Mouse (Mus musculus) mouse embryonic stem cell (cell line): ENCODE results near the gene 1700013G24Rik.

Experiments used
- in situ Hi-C, 2 experiments: fragments of 300-500 bp; cut with MboI; formaldehyde crosslinking; loops; 1 replicate in 1 of 2; 3 replicates in 1 of 2; pipeline ENCODE4 v1.14.3; 2019 to 2020; ENCODE audit warnings: low sequenced_read_pairs in 2 of 2, low pct_unique_long_range_greater_than_20kb in 1 of 2, mixed read lengths in 1 of 2; ENCODE audit not compliant: unreplicated experiment in 1 of 2

Gene 1700013G24Rik

GRCm38 (mm10) chr4:137487286-137488000 lies 34.4 kb downstream of the 1700013G24Rik start:
- in situ Hi-C loops, result no loop called here

DNA sequence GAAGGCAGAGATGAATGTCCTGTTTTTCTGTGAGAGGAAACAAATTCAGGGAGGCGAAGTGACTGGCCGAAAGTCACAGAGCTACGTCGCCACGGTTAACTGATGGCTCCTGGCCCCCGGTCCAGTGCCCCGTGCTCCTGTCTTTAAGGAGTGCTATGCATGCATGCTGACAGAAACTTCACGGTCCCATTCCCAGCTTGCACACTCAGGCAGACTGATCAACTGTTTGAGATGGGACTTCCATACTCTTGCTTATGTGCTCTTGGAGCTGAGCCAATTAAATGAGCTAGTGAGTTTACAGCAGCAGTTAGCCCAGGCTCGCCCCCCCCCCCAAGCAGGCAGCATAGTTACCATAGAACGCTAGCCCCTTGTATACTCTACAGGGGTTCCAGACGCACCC lies 35.0 kb downstream of the 1700013G24Rik start:
- in situ Hi-C loops, result no loop called here

GRCm38 (mm10) chr4:137488571-137489303 lies 35.7 kb downstream of the 1700013G24Rik start:
- in situ Hi-C loops, result no loop called here

DNA sequence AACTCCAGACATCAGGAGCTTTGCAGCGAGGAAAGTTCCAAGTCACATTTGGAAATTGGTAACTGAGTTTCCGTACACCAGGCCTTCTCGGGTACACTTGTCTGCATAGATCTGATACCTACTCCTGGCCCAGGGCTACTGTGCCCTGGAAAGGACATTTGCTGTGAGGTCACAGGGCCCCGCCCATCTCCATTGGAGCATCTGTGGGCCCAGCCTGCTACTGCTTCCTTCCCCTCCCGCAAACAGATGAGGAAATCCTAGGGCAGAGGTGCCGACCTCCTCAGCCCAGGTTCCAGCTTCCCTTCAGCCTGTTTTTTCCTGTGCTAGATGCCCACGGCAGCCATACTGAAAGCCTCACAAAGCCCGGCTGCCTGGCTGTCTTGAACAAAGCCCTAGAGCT lies 36.9 kb downstream of the 1700013G24Rik start:
- in situ Hi-C loops, result no loop called here

DNA sequence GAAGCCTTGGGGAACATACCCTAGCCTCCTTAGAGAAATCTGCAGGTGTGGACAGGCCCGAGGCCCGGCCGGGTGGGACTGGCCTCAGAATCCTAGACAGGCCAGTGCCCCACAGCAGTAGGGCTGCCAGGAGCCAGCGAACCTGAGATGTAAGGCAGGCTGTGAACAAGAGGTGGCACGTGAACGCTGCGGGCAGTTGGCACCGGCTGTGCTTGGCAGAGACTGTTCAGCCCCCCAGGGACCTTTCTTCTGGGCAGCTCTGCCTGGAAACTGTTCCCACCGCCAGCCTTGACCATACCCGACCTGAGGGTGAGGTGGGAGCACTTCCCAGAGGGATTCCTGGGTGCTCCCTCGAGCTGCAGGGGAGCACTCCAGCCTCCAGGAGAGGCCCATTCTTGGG lies 39.5 kb downstream of the 1700013G24Rik start:
- in situ Hi-C loops, result no loop called here

- in situ Hi-C loops, result no loop called here
These were observed 40.1 kb downstream of the 1700013G24Rik start for GRCm38 (mm10) chr4:137493187-137493586.

- in situ Hi-C loops, result no loop called here
These were observed 41.8 kb downstream of the 1700013G24Rik start for GRCm38 (mm10) chr4:137494751-137495500.

- in situ Hi-C loops, result no loop called here
These were observed 42.5 kb downstream of the 1700013G24Rik start for GRCm38 (mm10) chr4:137495501-137496100.

DNA sequence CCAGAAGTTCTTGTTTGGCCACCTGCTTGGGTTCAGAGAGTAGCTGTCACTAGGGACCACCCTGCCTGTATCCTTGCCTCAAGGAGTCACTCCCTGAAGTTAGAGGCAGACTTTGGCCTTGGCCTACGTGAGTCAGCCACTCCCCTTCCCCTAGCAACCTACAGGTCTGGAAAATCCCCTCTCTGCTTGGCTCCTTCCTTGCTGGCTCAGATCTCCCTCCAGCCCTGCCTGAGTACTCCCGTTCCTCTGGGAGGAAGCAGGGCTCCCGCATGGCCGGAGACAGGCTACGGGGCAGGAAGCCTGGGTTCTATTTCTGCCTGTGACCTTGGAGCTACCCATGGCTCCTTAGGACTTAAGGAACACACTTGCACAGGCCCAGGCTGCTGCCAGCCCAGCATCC lies 44.3 kb downstream of the 1700013G24Rik start:
- in situ Hi-C loops, result no loop called here

DNA sequence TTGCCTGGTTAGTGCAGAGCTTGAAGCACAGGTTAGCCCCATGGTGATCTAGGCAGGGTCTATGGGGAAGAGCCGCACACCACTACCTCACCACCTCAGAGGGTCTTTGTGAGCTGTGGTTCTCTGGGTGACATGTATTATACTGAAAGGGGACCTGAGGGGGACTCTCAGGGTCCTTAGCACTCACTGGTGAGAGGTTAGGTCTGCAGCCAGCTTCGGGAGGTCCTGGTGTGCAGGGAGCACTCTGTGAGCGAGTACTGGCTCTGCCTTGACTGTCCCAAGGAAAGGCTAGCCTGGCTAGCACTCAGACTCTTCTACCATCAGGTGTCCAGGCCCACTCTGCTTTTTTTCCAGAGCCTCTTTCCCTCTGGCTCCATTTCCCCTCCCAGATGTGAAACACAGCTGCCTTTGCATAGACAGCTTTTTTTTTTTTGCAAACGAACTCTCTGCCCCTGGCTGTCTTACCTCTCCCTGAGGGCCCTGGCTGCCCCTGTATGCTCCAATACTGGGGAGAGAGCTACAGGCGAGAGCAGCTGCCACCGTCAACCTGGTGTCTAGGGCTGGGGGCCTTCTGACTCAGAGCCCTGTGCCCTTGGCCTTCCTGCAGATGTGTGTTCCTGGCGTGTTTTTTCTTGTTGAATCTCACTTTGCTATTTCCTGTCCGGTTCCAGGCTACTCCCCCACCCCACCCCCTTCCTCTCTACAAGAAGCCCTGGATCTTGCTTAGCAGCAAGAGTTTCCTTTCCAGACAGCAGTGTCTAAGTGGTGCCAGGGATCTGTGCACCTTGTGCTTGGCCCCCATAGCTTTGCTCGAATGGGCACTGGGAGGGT lies 45.0 kb downstream of the 1700013G24Rik start:
- in situ Hi-C loops, result no loop called here

DNA sequence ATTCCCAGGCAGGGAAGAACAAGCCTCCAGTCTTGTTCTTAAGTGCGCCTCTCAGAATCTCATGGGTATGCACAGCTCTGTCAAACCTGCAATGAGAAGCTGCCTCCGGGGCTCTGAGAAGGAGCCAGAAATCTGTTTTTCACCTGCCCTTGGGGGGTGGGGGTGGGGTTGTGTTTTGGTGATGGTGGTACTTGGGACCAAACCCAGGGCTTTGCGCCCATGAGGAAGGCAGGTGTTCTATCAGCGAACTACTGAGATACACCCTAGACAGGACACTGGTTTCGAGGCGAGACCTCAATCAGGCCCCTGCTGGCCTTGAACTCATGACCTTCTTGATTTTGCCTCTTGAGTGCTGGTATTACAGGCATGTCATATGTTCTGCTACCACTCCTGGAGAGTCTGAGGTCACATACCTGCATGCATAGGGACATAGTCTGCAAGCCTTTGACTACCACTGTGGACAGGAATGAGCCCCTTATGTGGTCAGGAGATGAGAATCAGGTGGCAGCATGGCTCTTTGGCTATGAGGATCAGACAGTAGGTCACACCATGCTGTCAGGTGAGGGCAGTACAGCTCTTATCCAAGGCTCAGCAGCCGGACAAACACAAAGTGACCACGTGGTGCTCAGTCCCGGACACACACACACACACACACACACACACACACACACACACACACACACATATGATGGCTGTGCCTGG lies 45.9 kb downstream of the 1700013G24Rik start:
- in situ Hi-C loops, result no loop called here

DNA sequence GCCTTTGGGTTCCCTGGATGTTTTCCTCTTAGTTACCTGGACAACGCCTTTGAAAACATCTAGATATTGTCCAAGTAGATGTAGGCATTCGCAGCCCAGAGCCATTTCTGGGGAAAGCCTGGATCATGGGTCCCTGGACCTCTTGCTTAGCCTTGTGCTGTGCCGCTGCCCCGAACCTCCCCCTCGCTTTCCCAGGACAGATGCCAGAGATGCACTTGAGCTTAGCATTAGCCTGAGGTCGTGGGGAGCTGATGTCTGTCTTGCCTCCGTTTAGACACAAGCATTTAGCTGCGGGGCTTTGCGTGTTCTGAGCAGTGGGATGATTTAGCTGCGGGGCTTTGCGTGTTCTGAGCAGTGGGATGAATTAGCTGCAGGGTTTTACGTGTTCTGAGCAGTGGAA lies 47.1 kb downstream of the 1700013G24Rik start:
- in situ Hi-C loops, result no loop called here

- in situ Hi-C loops, result no loop called here
These were observed 47.9 kb downstream of the 1700013G24Rik start for GRCm38 (mm10) chr4:137500953-137501352.

GRCm38 (mm10) chr4:137502183-137502582 lies 49.1 kb downstream of the 1700013G24Rik start:
- in situ Hi-C loops, result no loop called here

GRCm38 (mm10) chr4:137502801-137503200 lies 49.7 kb downstream of the 1700013G24Rik start:
- in situ Hi-C loops, result no loop called here

DNA sequence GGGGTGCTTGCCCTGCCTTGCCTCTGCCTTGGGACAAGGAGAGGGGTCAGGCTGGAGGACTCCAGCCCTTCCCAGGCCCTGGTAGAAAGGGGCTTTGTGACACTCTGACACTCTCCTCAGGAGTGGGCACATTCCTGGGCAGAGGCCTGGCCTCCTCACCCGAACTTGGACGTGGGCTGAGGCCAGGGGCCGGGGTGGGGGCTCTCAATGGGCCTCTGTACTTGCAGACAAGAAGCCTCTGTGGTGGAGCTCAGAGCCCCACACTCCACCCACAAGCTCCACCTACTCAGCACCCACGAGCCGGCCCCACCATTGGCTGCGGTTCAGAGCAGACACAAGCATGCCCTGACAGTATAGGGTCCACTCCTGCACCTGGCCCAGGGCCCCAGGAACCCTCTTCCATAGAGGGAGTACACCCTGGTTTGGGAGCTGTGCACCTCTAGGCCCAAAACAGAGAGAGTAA lies 50.5 kb downstream of the 1700013G24Rik start:
- in situ Hi-C loops, result no loop called here
